Comparison of ENCODE assay signal across 13 mouse cellular contexts in the genomic region with DNA sequence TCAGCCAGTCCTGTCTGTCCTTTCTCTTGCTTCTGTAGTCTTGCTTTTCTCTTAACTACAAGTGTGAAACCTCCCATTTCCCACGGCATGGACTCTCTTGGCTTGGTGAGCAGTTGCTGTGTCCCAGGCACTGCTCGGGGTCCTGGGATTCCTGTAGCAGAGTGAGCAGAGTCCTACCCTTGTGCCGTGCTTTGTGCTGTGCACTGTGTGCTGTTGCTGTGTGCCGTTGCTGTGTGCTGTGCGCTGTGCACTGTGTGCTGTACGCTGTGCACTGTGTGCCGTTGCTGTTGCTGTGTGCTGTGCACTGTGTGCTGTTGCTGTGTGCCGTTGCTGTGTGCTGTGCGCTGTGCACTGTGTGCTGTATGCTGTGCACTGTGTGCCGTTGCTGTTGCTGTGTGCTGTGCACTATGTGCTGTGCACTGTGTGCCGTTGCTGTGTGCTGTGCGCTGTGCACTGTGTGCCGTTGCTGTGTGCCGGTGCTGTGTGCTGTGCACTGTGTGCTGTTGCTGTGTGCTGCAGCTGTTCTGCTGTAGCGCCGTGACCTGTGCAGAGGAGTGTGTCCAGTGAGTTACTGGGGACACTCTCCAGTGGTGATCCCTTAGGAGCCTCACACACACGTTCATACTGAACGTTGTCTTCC. TPM values are rescaled to one million over a fixed set of nuclear protein-coding genes. Genes with fewer than 3 reads are reported as not detected.
DNase-seq lines count a peak whose midpoint lies in the region; ATAC-seq and TF ChIP-seq lines count a peak whose summit lies in the region.
"Had no signal": no experiment of that assay in that cellular context is flagged by ENCODE, and none has a peak within 500 bp of the region (broad histone marks: within the 10 kb centered on the region; RNA-seq: fewer than 3 reads in every experiment).

No protein-coding gene starts in this region.

- no peaks in the 10 kb centered on the region for H3K9me3 ChIP-seq in liver, postnatal 0 days (ENCODE audit: low read length)
- H3K9me3 ChIP-seq in G1E (replicated peaks): no peaks in the 10 kb centered on the region
- H3K9me3 ChIP-seq: limb, embryonic 15.5 days; midbrain, embryonic 12.5 days had no signal

- intact Hi-C loops in heart, adult 2 months (cut with DNase I): no loop called here
- intact Hi-C loops in heart, postnatal 14 days (cut with DNase I): no loop called here

- no peak overlapping the region for H3K4me3 ChIP-seq in heart, adult 2 months
- no peak overlapping the region for H3K4me3 ChIP-seq in liver, adult 2 months (ENCODE audit: insufficient read depth, low read depth, low read length)
- no peak overlapping the region for H3K4me3 ChIP-seq in liver, postnatal 0 days (ENCODE audit: low read depth, low read length)
- H3K4me3 ChIP-seq in G1E (ENCODE audit: low read depth, low read length): peak overlapping the region; percentile 27; the same call in 1 of the 2 replicates
- no peak overlapping the region for H3K4me3 ChIP-seq in kidney, adult 2 months (ENCODE audit: insufficient read depth, low read depth, low read length)
- H3K4me3 ChIP-seq: limb, embryonic 15.5 days; midbrain, embryonic 12.5 days had no signal

- no peaks in the 10 kb centered on the region; the same call in 1 of the 2 replicates for H3K36me3 ChIP-seq in heart, adult 2 months (ENCODE audit: control insufficient read depth, insufficient read depth, low read length)
- H3K36me3 ChIP-seq in liver, adult 2 months (ENCODE audit: control insufficient read depth, insufficient read depth, low read length): peaks cover 41% of the 10 kb centered on the region
- peaks cover 46% of the 10 kb centered on the region for H3K36me3 ChIP-seq in liver, postnatal 0 days (replicated peaks; ENCODE audit: insufficient read depth, low read length)
- H3K36me3 ChIP-seq in G1E (replicated peaks): peaks cover 85% of the 10 kb centered on the region
- peaks cover 2% of the 10 kb centered on the region for H3K36me3 ChIP-seq in kidney, adult 2 months (ENCODE audit: control insufficient read depth, insufficient read depth, low read length)

- no peak for TF ChIP-seq CTCF in heart, adult 2 months (IDR thresholded peaks at IDR 0.05)
- TF ChIP-seq CTCF in liver, adult 2 months (IDR thresholded peaks at IDR 0.05; ENCODE audit: low read depth, low read length): no peak
- no peak for TF ChIP-seq CTCF in liver, postnatal 0 days (IDR thresholded peaks at IDR 0.05; ENCODE audit: low read depth)
- TF ChIP-seq CTCF in G1E (IDR thresholded peaks at IDR 0.05; ENCODE audit: low read depth, low read length): no peak
- no peak for TF ChIP-seq CTCF in kidney, adult 2 months (conservative IDR thresholded peaks at IDR 0.05; ENCODE audit: insufficient read depth, insufficient read length, low read depth, low read length)

- no peak overlapping the region for H3K4me2 ChIP-seq in liver, postnatal 0 days (ENCODE audit: low read depth, low read length)
- H3K4me2 ChIP-seq: limb, embryonic 15.5 days; midbrain, embryonic 12.5 days had no signal

- no peak for TF ChIP-seq POLR2A in heart, adult 2 months (IDR thresholded peaks at IDR 0.05; ENCODE audit: insufficient read depth, low read depth, low read length)
- no peak for TF ChIP-seq POLR2A in liver, adult 2 months (IDR thresholded peaks at IDR 0.05; ENCODE audit: extremely low read depth, insufficient read depth, low read length)
- TF ChIP-seq POLR2A in kidney, adult 2 months (IDR thresholded peaks at IDR 0.05; ENCODE audit: low read depth, low read length): no peak

- no peak for TF ChIP-seq EP300 in heart, adult 2 months (IDR thresholded peaks at IDR 0.05; ENCODE audit: insufficient read depth, low read depth, low read length)
- TF ChIP-seq EP300 in liver, postnatal 0 days (IDR thresholded peaks at IDR 0.05; ENCODE audit: low read depth): no peak

- DNase-seq in heart, adult 2 months: no peak
- DNase-seq in heart, postnatal 14 days: no peak
- no peak for DNase-seq in liver, adult 2 months (ENCODE audit: extremely low read depth, low read depth, low spot score)
- DNase-seq in liver, postnatal 0 days: no peak
- DNase-seq in G1E (ENCODE audit: low spot score): no peak
- DNase-seq in B cell, adult 2 months: no peak
- no peak for DNase-seq in kidney, adult 2 months
- DNase-seq: cerebellum, adult 9-10 months; kidney, postnatal 25 days; right cerebral cortex, adult 18-20 months had no signal

- no peaks in the 10 kb centered on the region for H3K79me2 ChIP-seq in heart, adult 2 months (replicated peaks; ENCODE audit: control insufficient read depth, insufficient read depth, low read length)
- H3K79me2 ChIP-seq in liver, adult 2 months (ENCODE audit: control insufficient read depth, insufficient read depth, low read length): no peaks in the 10 kb centered on the region

- ATAC-seq in liver, postnatal 0 days: no peak
- no peak for ATAC-seq in G1E (ENCODE audit: extremely low read depth, insufficient number of reproducible peaks, low FRiP score, poor library complexity, severe bottlenecking)
- ATAC-seq in erythroid progenitor cell, adult 5-6 weeks (replicated peaks; ENCODE audit: low FRiP score, poor library complexity, severe bottlenecking): 0 out of 2 replicates have a peak, but pooled peaks have one; percentile 14

- no peaks in the 10 kb centered on the region for H3K27me3 ChIP-seq in heart, adult 2 months (ENCODE audit: control insufficient read depth, insufficient read depth, low read length)
- H3K27me3 ChIP-seq in liver, adult 2 months (ENCODE audit: control insufficient read depth, insufficient read depth, low read length): no peaks in the 10 kb centered on the region
- H3K27me3 ChIP-seq in liver, postnatal 0 days (ENCODE audit: insufficient read depth, low read length): no peaks in the 10 kb centered on the region
- H3K27me3 ChIP-seq in G1E (ENCODE audit: insufficient read depth, low read length): no peaks in the 10 kb centered on the region
- H3K27me3 ChIP-seq in kidney, adult 2 months (replicated peaks; ENCODE audit: control insufficient read depth, insufficient read depth, low read length): no peaks in the 10 kb centered on the region
- H3K27me3 ChIP-seq: limb, embryonic 15.5 days; midbrain, embryonic 12.5 days had no signal

- WGBS in heart, adult 2 months: 83% methylated on average over 18 of the region's 18 CpGs
- WGBS in liver, adult 2 months: 89% methylated on average over 18 of the region's 18 CpGs
- 84% methylated on average over 18 of the region's 18 CpGs for WGBS in liver, postnatal 0 days (ENCODE audit: insufficient replicate concordance)
- 87% methylated on average over 18 of the region's 18 CpGs for WGBS in kidney, adult 2 months

- H3K9ac ChIP-seq in heart, adult 2 months (ENCODE audit: low read depth, low read length): no peak overlapping the region
- no peak overlapping the region for H3K9ac ChIP-seq in liver, adult 2 months (ENCODE audit: low read depth, low read length)
- H3K9ac ChIP-seq in liver, postnatal 0 days (replicated peaks): no peak overlapping the region
- H3K9ac ChIP-seq: limb, embryonic 15.5 days; midbrain, embryonic 12.5 days had no signal

- H3K4me1 ChIP-seq in heart, adult 2 months (ENCODE audit: control insufficient read depth, insufficient read depth, low read length): peaks cover 1% of the 10 kb centered on the region; the same call in 1 of the 2 replicates
- peaks cover 7% of the 10 kb centered on the region; the same call in 1 of the 2 replicates for H3K4me1 ChIP-seq in liver, adult 2 months (ENCODE audit: control insufficient read depth, insufficient read depth, low read length)
- no peaks in the 10 kb centered on the region for H3K4me1 ChIP-seq in liver, postnatal 0 days (ENCODE audit: insufficient read depth)
- peaks cover 2% of the 10 kb centered on the region; the same call in 1 of the 2 replicates for H3K4me1 ChIP-seq in G1E (ENCODE audit: insufficient read depth, low read depth, low read length)
- H3K4me1 ChIP-seq in kidney, adult 2 months (ENCODE audit: control insufficient read depth, insufficient read depth, low read length): no peaks in the 10 kb centered on the region
- H3K4me1 ChIP-seq: limb, embryonic 15.5 days; midbrain, embryonic 12.5 days had no signal

- peak overlapping the region; percentile 62 for H3K27ac ChIP-seq in heart, adult 2 months
- H3K27ac ChIP-seq in liver, adult 2 months (replicated peaks; ENCODE audit: insufficient read depth, low read depth, low read length): peak overlapping the region; percentile 11
- no peak overlapping the region for H3K27ac ChIP-seq in liver, postnatal 0 days (ENCODE audit: low read depth)
- no peak overlapping the region for H3K27ac ChIP-seq in kidney, adult 2 months (ENCODE audit: insufficient read depth, low read depth, low read length)
- H3K27ac ChIP-seq: limb, embryonic 15.5 days; midbrain, embryonic 12.5 days had no signal

RNA-seq across cellular contexts. Expression of a gene that starts 38.0 kb away (rescaled TPM):
- total RNA-seq in heart, adult 2 months (2021): 1 to 10 TPM; 6.2 to 6.4 TPM
- polyA plus RNA-seq in heart, adult 2 months (2012; rRNA removed): 4.6 and 5.4 TPM in 2 replicates
- 1 to 10 TPM; 6.8 to 7.3 TPM for total RNA-seq in heart, postnatal 14 days (2021)
- 207 and 253 TPM in 2 replicates for total RNA-seq in liver, adult 2 months (2014; rRNA removed)
- 134 and 144 TPM in 2 replicates for polyA plus RNA-seq in liver, adult 2 months (2012; rRNA removed)
- polyA plus RNA-seq in liver, postnatal 0 days (2015; fragmentation: Nextera tagmentation; extraction: Ambion mirVana): 17.2 and 20.2 TPM in 2 replicates
- total RNA-seq in G1E (2014; fragmentation: Nextera tagmentation): 30.7 and 41.2 TPM in 2 replicates
- 93.6 and 94.4 TPM in 2 replicates for total RNA-seq in G1E (2017)
- polyA plus RNA-seq in G1E (2012): 43.4 and 51.6 TPM in 2 replicates
- 1.4 TPM in 1 of 2 replicates, not detected in the other for total RNA-seq in erythroid progenitor cell, adult 5-6 weeks (2015; ENCODE audit: low replicate concordance)
- total RNA-seq in erythroid progenitor cell, adult 5-6 weeks (2017; ENCODE audit: low replicate concordance): 1.9 and 5.4 TPM in 2 replicates
- 93.8 and 239 TPM in 2 replicates for polyA plus RNA-seq in kidney, adult 2 months (2012; rRNA removed)

Comparison
In these comparisons a context has a peak if more than half of its experiments do, and no peak if none do; other contexts are left out.
1. H3K27ac ChIP-seq: peak in heart, adult 2 months (single experiment) and liver, adult 2 months (single experiment); none in liver, postnatal 0 days (single experiment) and kidney, adult 2 months (single experiment).